Mouse (Mus musculus): Measurements from ENCODE around the gene Mgmt. TPM values are rescaled to one million over a fixed set of nuclear protein-coding genes. Genes with fewer than 3 reads are reported as not detected.

Mgmt gene
- 1.5 and 1.9 TPM in 2 replicates for polyA plus RNA-seq (2015; fragmentation: Nextera tagmentation; extraction: Ambion mirVana)

GRCm38 (mm10) chr7:136894106-136894986, at the start of gene Mgmt:
Gene Mgmt, plus strand, starts transcription at chr7:136894614.

Measured in neural tube, postnatal 0 days (tissue).